Mouse (Mus musculus): ENCODE measurements around the gene Neb. TPM values are rescaled to one million over a fixed set of nuclear protein-coding genes. Genes with fewer than 3 reads are reported as not detected.

Gene Neb
- polyA plus RNA-seq, 1 experiment from 2014 or later: 9.2 TPM

Small RNA genes within 50 kb of the gene (microRNA-seq; reads per million reads assigned to microRNA genes)
- not detected for gene Gm22095

Other genes with a start within 250 kb of the Neb start
- 23.6 and 25.2 TPM in 2 replicates for gene Arl5a, start 46.4 kb upstream of the Neb start, polyA plus RNA-seq (2015; fragmentation: Nextera tagmentation; extraction: Ambion mirVana)

Data from liver, embryonic 15.5 days (tissue).